Mouse (Mus musculus) brain, embryonic 18.5 days (tissue): Measurements from ENCODE around the gene Runx1.

Source experiments
- DNase-seq: peaks from one replicate; pipeline ENCODE4 v3.0.0-alpha.2; 2012; ENCODE audit warnings: low read depth, low spot score

Runx1 gene

DNA sequence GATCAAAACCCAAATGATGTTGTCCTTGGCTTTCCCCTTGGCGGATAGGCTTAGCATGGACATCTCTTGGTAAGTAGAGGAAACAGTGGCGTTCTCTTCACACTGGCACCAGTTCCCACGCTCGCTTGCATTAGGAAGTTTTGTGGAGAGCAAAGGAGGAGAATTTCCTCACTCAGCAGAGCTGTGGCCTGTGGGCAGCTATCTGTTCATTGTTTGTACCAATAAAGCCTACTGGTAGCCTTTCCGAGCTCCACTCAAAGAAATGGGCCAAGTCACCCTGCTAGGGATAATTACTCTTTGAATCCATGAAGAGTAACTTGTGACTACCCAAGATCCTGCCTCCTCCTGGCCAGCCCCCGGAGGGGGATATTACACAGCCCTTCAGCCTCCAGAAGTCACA, 734 bp upstream of the Runx1 start:
- no peak for DNase-seq

DNA sequence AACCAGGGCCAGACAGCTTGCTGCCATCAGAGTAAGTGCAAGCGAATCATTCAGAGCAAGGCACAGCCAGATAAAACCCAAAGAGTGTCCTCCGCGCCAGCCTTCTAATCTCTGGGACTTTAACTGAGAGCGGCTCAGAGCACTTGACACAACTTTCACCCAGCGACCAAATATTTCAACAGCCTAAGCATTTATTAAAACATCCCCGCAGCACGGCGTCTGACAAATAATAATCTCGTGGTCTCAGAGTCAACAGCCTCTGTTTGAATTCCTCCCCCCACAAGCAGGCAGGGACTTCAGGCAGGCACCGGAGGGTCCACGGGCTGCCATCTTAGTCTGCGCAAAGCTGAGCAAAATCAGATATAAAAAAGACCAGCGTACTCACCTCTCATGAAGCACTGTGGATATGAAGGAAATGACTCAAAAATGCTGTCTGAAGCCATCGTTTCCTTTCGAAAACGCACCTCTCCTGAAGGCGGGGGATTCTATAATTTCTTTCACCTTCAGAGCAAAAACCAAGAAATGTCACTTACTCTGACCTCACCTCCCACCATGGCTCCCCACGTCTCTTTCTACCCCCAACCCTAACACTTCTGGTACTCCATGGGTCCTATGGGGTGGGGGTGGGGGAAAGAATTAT, 625 bp downstream of the Runx1 start:
- DNase-seq: no peak

DNA sequence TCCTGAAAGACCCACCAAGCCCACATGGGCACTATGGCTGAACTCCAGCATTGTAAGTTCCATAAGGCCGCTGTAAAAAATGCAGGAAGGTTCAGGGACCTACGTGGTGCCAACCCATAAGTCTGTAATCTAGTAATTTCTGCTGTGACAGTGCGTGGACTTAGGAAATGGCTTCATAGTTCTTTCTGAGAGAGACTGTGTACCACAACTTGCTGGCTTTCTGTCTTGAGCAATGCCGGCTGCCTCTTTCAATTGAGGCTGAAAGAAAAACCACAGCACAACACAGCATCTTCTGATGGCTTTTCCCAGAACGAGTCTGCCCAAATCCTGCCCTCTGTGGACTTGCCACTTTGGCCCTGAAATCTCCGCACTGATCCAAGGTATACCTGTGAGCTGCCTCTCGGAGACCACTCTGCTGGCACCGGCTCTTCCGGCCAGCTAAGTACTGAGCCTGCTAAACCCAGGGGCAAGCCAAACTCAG, 1.2 kb downstream of the Runx1 start:
- DNase-seq: no peak

DNA sequence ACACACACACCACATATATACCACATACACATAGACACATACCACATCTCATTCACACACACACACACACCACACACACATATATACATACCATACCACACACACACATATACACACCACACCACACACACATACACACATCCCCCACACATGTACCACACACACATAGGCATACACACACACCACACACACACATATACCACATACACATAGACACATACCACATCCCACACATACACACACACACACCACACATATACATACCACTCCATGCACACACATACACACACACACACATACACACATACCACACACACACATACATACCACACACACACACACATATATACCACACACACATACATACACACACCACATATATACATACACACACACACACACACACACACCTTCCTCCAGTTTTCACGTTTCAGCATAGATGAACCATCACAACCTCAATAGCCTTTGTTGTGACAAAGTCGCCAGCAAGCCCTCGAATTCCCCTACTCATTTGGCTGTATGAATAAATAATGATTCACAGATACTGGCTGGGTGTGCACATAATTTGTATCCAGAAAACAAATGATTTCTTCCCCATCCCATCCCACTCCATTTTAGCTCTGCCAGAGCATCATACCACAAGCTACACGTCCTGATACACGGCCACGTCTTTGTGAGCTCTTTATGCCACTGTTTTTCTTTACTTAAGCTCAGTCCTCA, 1.8 kb downstream of the Runx1 start:
- no peak for DNase-seq

DNA sequence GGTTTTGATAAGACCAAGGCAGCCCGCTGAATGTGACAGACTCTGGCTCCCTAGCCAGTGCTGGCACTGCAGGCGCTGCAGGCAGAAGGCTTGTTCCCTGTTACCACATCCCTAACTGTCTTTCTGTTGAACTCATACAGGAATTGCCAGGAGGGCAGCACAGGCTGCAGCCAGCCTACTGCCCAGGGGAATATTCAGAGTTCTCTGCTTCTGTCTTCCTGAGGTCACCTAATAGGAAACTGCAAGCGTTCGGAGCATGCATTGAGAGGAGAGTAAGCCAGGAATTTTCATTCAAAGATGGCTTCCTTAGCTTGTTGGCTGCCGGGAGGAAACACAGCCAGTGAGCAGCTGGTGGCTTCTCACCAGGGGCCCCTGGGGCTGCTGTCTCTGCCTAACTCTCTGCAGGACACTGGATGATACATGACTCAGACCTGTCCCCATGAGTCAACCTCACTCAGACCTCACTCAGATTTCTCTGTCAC, 2.5 kb downstream of the Runx1 start:
- DNase-seq: no peak

DNA sequence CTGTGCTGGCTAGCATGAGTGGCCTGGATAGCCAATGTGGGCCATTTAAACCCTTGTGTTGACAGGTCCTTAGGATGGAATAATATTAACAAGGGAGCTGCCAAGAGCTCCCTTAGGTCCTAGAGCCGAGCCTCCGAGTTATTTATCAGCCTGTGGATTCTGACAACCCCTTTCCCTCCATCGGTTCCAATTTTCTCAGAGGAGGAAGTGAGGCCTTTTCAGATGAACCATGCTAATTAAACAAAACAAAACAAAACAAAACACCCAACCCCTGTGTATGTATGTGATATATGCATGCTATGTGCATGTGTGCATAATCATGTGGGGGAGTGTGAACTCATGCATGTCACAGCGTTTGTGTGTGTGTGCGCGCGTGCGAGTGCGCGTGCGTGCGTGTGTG, 3.3 kb downstream of the Runx1 start:
- no peak for DNase-seq

DNA sequence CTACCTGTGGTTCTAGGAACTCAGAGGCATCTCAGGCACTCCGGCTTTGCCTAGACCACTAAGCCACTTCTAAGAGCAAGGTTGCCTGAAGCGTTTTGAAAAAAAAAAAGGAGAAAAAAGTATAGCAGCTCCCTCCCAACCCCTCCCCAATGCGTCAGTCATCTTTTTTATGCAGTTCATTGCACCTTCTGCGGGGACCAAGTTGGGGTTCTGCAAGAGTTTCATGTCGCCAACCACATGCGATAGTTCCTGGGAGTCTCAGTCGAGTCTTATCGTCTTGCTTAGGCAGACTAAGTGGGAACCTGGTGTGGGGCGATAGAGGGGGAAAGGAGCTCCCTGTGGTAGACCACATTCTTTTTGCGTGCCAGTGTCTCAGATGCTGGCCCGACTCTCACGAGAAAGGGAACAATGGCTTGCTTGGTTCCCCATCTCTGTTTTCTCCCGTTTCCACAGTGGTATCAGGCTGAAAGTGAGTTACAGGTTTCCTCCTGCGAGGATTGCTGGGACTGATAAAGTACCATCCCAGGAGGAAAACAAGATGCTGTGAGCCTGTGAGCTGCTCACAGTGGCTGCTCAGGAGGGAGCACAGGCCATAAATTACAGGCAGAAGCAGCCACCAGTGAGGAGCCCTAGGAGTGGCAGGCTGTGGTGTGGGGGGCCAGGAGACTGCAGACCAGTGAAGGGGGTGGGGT, 3.9 kb downstream of the Runx1 start:
- DNase-seq: no peak

DNA sequence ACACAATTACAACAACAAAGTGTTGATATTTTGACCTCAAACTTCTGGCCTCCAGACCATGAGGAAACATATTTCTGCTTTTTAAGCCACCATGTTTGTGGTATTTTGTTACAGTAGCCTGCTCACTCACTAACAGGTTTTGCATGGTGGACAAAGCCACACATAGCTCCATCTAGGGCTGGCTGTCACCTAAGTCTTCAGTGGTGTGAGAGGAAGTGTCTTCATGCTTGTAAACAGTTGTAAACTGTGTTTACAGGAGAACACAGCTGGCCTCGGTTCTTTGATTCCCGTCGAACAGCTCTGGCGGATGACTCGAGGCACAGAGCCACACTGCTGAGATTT, 4.4 kb downstream of the Runx1 start:
- DNase-seq: no peak

DNA sequence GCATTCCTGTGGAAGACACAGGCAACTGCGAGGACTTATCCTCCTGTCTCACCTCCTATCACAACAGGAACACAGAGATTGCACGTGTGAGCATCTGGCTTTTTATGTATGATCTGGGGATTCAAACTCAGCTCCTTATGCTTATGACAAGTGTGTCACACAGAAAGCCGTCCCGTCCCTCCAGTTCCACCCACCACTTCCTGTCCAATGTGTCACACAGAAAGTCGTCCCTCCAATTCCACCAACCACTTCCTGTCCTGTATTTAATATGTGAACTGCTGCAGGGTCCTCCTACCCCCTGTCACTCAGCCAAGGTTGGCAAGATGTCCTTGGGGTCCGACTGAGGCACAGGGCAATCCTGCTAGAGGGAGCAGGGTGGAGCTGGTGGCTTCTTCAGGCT, 5.5 kb downstream of the Runx1 start:
- no peak for DNase-seq

DNA sequence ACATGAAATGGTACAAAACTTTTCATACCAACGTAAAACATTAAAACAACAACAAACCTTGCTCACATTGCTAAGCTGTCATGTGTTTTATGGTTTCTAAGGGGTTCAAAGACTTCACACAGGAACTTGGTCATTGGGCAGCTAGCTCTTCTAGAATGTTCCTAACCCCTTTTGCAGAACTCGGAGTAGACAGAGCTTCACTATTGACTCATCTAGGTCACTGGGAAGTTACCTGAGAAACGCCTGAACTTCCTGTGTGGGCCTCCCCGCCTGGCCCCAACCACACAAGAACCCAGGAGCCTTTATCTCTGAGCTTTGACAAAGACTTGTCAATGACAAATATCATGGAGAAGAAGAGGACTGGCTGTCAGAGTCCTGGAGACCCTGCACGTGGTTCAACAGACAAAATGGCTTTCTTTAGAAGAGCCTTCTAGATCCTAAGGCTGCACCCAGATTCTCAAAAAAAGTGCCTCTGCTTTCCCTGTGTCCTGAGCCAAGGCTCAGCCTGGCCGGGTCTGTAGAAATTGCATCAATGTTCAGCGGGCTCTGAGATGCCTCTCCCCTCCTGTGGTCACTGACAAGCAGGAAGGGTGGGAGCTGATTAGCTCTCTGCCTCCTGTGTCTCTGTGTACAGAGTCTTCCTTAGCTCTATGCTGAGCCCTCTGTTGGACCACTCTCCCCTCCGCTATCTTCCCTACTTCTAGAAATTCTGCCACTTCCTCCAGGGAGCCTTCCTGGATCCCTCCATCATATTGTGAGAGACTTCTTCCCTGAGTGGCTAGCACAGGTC, 7.3 kb downstream of the Runx1 start:
- no peak for DNase-seq

DNA sequence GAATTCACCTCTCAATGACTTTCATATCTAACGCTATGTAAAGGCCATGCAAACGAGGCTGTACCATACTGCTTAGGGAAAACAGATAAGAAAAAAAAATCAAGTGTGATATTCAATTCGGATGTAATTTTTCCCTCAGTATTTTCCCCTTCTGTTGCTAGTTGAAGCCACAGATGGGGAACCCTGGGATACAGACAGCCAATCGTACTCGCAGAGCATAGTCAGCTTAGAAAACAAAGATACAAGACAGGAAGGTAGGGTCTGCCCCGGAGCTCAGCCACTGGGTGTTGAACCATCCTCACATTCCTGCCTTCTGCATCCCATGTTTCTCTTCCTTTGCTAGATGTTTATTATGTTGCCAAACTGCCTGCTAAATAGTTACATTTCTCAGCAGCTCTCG, 9.9 kb downstream of the Runx1 start:
- DNase-seq: no peak

DNA sequence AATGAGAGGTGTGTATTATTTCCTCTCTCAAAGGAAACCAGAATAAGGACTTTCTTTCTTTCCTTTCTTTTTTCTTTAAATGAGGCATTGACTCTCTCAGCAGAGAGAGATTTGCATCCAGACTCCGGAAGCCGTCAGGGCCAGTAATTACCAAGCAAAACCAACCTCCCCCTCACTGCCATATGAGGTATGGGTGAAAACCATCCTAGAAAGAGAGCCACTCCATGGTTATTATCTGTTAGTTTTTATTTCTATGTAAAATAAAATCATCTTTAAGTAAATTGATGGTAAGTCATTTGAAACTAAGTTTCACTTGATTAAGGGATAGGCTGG, 10.8 kb downstream of the Runx1 start:
- DNase-seq: no peak

DNA sequence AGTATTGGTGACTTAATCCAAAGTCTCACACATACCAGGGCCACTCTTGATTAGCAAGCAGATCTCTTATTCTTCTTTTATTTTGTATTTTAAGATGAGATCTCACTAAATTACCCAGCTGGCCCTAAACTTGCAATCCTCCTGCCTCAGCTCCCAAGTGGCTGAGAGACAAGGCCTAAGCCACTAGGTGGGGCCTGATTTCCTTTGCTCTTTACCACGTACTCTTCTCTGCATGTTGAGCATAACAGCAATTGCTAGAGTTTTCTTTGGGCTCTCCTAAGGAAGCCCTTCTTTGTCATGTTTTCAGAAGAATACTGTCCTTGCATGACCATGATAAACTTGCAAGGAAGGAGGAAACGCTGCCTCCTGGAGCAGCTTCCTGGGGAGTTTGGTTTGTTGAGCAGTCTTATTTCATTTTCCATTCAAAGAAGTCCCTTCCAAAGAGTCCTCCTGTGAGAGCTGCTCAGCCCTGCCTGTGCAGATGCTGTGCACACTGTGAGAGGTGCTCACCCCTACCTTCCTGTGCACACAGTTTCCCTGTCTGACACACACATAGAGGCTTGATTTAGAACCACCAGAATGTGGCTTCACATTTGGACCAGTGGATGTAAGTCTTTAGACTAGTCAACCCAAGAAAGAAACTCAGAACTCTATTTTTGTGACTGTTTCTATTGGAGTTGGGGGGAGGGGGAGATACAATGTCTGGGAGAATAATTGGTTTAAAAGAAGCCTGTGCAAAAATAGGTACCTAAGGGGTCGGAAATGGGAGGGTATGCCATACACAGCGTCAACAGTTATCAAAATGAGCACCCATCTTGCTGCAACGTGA, 11.4 kb downstream of the Runx1 start:
- no peak for DNase-seq

DNA sequence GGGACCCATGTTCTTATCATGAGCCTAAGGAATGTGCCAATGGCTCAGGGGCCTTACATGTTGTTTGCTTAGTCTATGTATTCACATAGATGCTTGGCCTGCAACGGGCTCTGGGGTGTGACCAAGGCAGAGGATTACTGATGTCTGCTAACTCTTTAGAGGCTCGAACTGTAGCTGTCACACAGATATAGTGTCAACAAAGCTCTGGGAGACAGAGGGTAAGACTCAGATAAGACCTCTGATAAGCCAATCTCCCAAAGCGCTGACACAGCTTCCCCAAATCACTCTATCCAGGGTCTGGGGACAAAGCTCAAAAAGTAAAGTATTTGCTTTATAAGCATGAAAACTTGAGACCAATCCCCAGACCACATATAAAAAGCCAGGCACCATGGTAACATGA, 13.5 kb downstream of the Runx1 start:
- no peak for DNase-seq

DNA sequence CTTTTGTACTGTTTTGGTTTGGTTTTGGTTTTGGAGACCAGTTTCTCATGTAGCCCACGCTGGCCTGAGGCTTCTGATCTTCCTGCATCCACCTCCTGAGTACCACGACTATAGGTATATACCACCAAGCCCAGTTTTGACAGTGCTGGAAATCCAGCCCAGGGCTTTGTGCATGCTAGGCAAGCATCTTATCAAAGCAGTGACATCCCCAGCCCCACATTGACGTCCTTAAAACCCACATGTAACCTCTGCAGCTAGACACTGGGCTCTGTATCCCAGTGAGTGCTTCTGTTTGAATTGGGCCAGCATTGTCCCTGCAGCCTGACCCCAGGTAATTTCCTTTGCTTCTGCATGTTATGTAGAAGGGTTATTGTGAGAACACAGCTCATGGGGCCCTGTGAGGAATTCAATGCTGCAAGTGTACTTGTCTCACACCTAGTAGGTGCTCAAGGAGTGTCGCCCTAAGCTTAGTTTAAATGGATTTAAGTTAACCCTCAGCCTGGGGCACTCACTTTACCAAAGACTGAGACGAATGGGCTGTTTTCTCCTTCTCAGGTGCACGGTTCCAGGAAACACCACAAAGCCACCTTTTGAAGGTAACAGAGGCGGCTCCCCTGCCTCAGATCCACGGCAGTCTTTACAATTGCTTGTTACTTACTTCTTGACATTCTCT, 15.2 kb downstream of the Runx1 start:
- no peak for DNase-seq

DNA sequence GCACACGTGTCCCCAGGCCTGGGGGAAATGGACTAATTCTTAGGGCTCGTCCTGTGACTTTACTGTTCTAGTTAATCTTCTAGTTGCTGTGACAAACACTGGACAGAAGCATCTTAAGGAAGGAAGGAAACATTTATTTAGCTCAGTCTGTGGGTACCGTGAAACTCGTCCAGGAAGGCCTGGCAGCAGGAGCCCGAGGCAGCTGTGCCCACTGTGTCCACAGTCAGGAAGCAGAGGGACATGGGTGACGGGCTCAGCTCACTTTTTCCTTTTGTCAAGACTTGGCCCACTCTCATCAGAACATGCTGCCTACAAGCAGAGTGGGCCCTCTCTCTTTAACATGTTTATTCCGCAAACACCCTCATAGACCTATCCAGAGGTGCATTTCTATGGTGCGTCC, 18.2 kb downstream of the Runx1 start:
- DNase-seq: no peak

DNA sequence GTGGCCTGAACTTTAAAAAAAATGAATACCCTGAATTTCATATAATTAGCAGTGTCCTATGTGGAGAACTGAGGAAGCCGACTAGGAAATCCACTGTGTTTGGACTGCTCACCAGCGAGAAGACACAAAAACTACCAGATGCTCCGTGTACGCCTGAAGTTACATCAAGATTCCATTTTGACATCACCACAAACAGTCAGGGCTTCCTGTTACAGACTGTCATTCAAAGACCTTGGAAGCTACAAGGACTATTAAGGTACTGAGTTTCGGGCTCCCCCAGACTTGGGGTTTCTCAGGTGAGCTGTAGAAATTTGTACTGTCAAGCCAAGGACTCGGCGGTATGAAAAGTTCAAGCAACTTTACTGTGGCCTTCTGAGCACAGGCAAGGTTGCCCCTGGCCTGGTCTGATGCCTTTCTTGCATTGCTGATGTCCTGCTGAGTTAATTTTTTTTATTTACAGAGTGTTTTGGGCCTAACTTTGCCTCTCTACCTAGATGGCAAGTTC, 22.8 kb downstream of the Runx1 start:
- DNase-seq: no peak

DNA sequence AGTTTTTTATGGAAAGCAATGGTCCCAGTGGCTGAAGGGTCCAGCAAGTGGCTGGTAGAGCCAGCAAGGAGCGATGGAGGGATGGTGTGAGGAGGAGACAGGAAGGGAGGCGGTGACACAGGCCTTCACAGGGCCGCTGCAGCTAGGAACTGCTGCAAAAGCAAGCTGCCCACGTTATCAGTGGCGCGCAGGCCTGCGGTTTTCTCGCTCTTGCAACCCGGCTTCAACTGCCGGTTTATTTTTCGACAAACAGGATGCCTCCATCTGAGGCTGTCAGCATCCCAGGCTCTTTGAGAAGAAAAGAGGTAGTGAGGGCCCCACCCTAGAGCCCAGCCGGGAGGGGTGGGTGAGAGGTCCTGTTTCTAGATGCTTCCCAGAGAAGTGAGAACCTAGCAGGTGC, 24.4 kb downstream of the Runx1 start:
- no peak for DNase-seq

DNA sequence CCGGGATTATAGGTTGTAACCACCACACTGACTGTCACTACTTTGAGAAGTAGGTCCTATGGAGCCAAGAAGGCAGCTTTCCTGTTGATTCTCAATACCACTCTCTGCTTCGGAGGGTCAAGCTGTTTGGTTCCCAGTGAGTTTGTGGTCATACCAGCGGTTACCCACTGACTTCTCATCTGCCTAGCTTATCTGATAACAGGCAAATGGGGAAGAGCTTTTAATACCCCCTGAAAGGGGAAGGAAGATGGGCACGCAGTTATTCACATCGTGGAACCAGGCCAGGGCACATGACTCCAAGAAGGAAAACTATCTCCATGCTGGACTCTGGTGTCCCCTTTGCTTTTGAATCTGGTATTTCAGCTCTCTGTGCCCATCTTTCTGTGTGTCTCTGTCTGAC, 25.1 kb downstream of the Runx1 start:
- no peak for DNase-seq

DNA sequence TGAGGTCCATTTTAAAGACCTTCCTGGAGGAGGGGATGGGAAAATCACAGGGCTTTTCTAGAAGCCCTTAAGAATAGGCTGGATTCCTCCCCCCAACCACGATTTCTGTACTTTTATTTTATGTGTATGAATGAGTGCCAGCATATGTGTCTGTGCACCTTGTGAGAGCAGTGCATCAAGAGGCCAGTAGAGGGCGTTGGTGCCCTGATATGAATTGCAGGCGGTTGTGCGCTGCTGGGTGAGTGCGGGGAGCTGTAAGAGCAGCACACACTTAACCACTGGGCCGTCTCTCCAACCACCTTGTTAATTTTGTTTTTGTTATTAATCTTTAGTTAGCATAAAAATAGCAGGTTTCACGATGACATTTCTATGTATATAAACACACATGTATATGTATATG, 26.0 kb downstream of the Runx1 start:
- DNase-seq: no peak

DNA sequence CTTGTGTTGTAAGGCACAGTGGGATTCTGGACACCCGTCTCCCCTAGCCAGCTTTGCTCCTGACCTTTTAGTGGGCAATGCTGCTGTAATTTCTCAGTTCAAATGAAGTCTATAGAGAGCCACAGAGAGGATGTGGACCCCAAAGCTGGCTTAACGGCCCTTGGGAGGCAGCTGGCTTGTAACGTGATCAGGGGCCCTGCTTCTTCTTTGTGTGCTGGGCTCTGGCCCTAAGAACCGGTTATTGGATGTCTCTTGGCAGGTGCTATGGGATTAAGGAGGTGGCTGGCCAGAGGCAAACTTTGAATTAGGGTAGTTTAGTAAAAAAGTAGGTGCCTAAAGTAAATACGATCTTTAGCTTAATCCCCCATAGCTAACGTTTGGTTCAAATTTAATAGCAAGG, 31.8 kb downstream of the Runx1 start:
- DNase-seq: no peak
